Mouse (Mus musculus) megakaryocyte, embryonic 14.5 days (primary cell): ENCODE data around the gene Rasgrp1. TPM values are rescaled to one million over a fixed set of nuclear protein-coding genes. Genes with fewer than 3 reads are reported as not detected.
A peak's percentile ranks its signal among the peaks of the same experiment; 100 is the strongest.

Experiments
- H3K27me3 ChIP-seq: replicated peaks from 2 replicates; pipeline ENCODE3; 2012; ENCODE audit warnings: inconsistent platforms
- H3K36me3 ChIP-seq: replicated peaks from 2 replicates; pipeline ENCODE3; 2012; ENCODE audit warnings: low read length, inconsistent platforms, mixed read lengths
- H3K4me1 ChIP-seq: 2 replicates; pipeline ENCODE4 v1.6.1; 2012; ENCODE audit warnings: inconsistent platforms
- H3K4me3 ChIP-seq: replicated peaks from 2 replicates; pipeline ENCODE3; 2012; ENCODE audit warnings: moderate library complexity, mild to moderate bottlenecking, inconsistent platforms
- H3K9me3 ChIP-seq: 2 replicates; pipeline ENCODE4 v1.6.1; 2012; ENCODE audit warnings: inconsistent platforms
- FLI1 ChIP-seq: IDR thresholded peaks from 2 replicates; pipeline ENCODE4 v1.6.1; 2012; ENCODE audit warnings: low read length, inconsistent platforms, mixed read lengths
- GATA1 ChIP-seq: IDR thresholded peaks from 3 replicates; pipeline ENCODE4 v1.6.1; 2012; ENCODE audit warnings: mixed read lengths, low read length, inconsistent platforms, borderline replicate concordance
- polyA plus RNA-seq: library from polyadenylated mRNA; stranded (reverse); fragments of >175 nt; gene quantifications from 2 replicates; pipeline ENCODE4 v1.2.3, GENCODE M21; 2012; ENCODE audit warnings: low replicate concordance; ENCODE audit not compliant: insufficient read depth

The Rasgrp1 gene
- polyA plus RNA-seq, 1 experiment = not detected

GRCm38 (mm10) chr2:117366478-117366877 lies 23.7 kb upstream of the Rasgrp1 start:
- no peaks in the 10 kb centered on the region for H3K4me1 ChIP-seq
- H3K27me3 ChIP-seq = peaks cover 1% of the 10 kb centered on the region
- H3K9me3 ChIP-seq = no peaks in the 10 kb centered on the region
- TF ChIP-seq FLI1 = no peak
- no peak for TF ChIP-seq GATA1
- no peaks in the 10 kb centered on the region for H3K36me3 ChIP-seq
- H3K4me3 ChIP-seq = no peak overlapping the region

- no peak overlapping the region for H3K4me3 ChIP-seq
- no peaks in the 10 kb centered on the region for H3K36me3 ChIP-seq
- H3K9me3 ChIP-seq = no peaks in the 10 kb centered on the region
- no peaks in the 10 kb centered on the region for H3K4me1 ChIP-seq
- TF ChIP-seq GATA1 (no peak), FLI1 (no peak)
- H3K27me3 ChIP-seq = peaks cover 8% of the 10 kb centered on the region
Observed at GRCm38 (mm10) chr2:117364056-117364455, 21.3 kb upstream of the Rasgrp1 start.

GRCm38 (mm10) chr2:117357939-117358338 lies 15.1 kb upstream of the Rasgrp1 start:
- H3K9me3 ChIP-seq = no peaks in the 10 kb centered on the region
- H3K27me3 ChIP-seq = peaks cover 8% of the 10 kb centered on the region
- H3K4me1 ChIP-seq = no peaks in the 10 kb centered on the region
- H3K36me3 ChIP-seq = no peaks in the 10 kb centered on the region
- TF ChIP-seq GATA1 = no peak
- TF ChIP-seq FLI1 = no peak
- H3K4me3 ChIP-seq = no peak overlapping the region

GRCm38 (mm10) chr2:117352305-117353123 lies 9.7 kb upstream of the Rasgrp1 start:
- Histone ChIP-seq H3K4me1 (no peaks in the 10 kb centered on the region), H3K27me3 (peaks cover 6% of the 10 kb centered on the region), H3K9me3 (no peaks in the 10 kb centered on the region), H3K4me3 (peak overlapping the region; percentile 66), H3K36me3 (no peaks in the 10 kb centered on the region)
- TF ChIP-seq FLI1 = no peak
- TF ChIP-seq GATA1 = no peak

GRCm38 (mm10) chr2:117350138-117350537 lies 7.3 kb upstream of the Rasgrp1 start:
- Histone ChIP-seq H3K9me3 (no peaks in the 10 kb centered on the region), H3K4me3 (no peak overlapping the region), H3K27me3 (peaks cover 13% of the 10 kb centered on the region), H3K36me3 (no peaks in the 10 kb centered on the region), H3K4me1 (no peaks in the 10 kb centered on the region)
- TF ChIP-seq GATA1 (no peak), FLI1 (no peak)

GRCm38 (mm10) chr2:117343240-117343624 lies 431 bp upstream of the Rasgrp1 start:
- TF ChIP-seq FLI1 (no peak), GATA1 (no peak)
- Histone ChIP-seq H3K9me3 (no peaks in the 10 kb centered on the region), H3K4me3 (no peak overlapping the region), H3K27me3 (peaks cover 59% of the 10 kb centered on the region), H3K36me3 (no peaks in the 10 kb centered on the region), H3K4me1 (peaks cover 16% of the 10 kb centered on the region)

GRCm38 (mm10) chr2:117342090-117342546 lies 683 bp downstream of the Rasgrp1 start:
- Histone ChIP-seq H3K36me3 (no peaks in the 10 kb centered on the region), H3K4me1 (peaks cover 16% of the 10 kb centered on the region), H3K4me3 (peak overlapping the region; percentile 91), H3K27me3 (peaks cover 59% of the 10 kb centered on the region), H3K9me3 (no peaks in the 10 kb centered on the region)
- TF ChIP-seq GATA1 (no peak), FLI1 (no peak)

- Histone ChIP-seq H3K4me3 (no peak overlapping the region), H3K4me1 (peaks cover 16% of the 10 kb centered on the region), H3K27me3 (peaks cover 37% of the 10 kb centered on the region), H3K9me3 (no peaks in the 10 kb centered on the region), H3K36me3 (no peaks in the 10 kb centered on the region)
- TF ChIP-seq GATA1 = no peak
- TF ChIP-seq FLI1 = no peak
Observed at GRCm38 (mm10) chr2:117338501-117338900, 4.3 kb downstream of the Rasgrp1 start.

GRCm38 (mm10) chr2:117337902-117338301 lies 4.9 kb downstream of the Rasgrp1 start:
- TF ChIP-seq GATA1 = no peak
- no peak for TF ChIP-seq FLI1
- H3K4me1 ChIP-seq = peaks cover 13% of the 10 kb centered on the region
- H3K27me3 ChIP-seq = peaks cover 34% of the 10 kb centered on the region
- H3K36me3 ChIP-seq = no peaks in the 10 kb centered on the region
- no peaks in the 10 kb centered on the region for H3K9me3 ChIP-seq
- no peak overlapping the region for H3K4me3 ChIP-seq

GRCm38 (mm10) chr2:117336946-117337665 lies 5.7 kb downstream of the Rasgrp1 start:
- Histone ChIP-seq H3K9me3 (no peaks in the 10 kb centered on the region), H3K4me1 (peaks cover 5% of the 10 kb centered on the region), H3K27me3 (peaks cover 26% of the 10 kb centered on the region), H3K36me3 (no peaks in the 10 kb centered on the region), H3K4me3 (no peak overlapping the region)
- TF ChIP-seq GATA1 = no peak
- no peak for TF ChIP-seq FLI1
